Mouse (Mus musculus) stomach, postnatal 0 days (tissue): Measurements from ENCODE around the gene Stt3b.

Source experiments
- CTCF ChIP-seq: IDR thresholded peaks from 2 replicates; pipeline ENCODE4 v1.5.1; 2016; ENCODE audit warnings: antibody characterized with exemption, low read depth, mild to moderate bottlenecking, moderate library complexity
- EP300 ChIP-seq: optimal IDR thresholded peaks from 2 replicates; pipeline ENCODE3; 2016; ENCODE audit warnings: antibody characterized with exemption

GRCm38 (mm10) chr9:115320156-115320555, 9.9 kb upstream of the Stt3b start:
- TF ChIP-seq EP300, result no peak
- TF ChIP-seq CTCF, result no peak
